Mouse (Mus musculus): ENCODE results near the gene Ddx43. TPM values are rescaled to one million over a fixed set of nuclear protein-coding genes. Genes with fewer than 3 reads are reported as not detected.
"Not testable (repeated sequence)": the region's sequence is repeated elsewhere in the genome, so short reads cannot be mapped to it uniquely, and the experiment has no call there.

The Ddx43 gene
- polyA plus RNA-seq, 1 experiment from 2014 or later, result 0.17 TPM

DNA sequence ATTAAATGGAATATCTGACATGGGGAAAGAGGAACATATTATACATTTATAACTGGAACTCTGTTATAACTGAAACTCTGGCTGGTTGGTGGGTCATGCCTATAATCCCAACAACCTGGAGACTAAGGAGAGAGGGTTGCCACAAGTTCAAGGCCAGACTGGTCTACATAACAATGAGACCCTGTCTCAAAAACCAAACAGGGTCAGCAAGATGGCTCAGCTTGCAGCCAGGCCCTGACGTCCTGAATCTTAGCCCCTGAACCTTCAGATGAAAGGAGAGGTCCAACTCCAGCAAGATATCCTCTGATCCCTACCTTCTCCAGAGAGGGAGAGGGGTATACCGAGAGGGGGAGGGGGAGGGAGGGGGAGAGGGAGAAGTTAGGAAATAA, 35.1 kb upstream of the Ddx43 start:
- H3K36me3 ChIP-seq, result no peaks in the 10 kb centered on the region
- H3K4me2 ChIP-seq, result no peak overlapping the region
- H3K27me3 ChIP-seq, result no peaks in the 10 kb centered on the region
- H3K4me3 ChIP-seq, result no peak overlapping the region
- no peaks in the 10 kb centered on the region for H3K9me3 ChIP-seq
- 35% methylated on average over 2 of the region's 2 CpGs for WGBS
- H3K9ac ChIP-seq, result no peak overlapping the region
- no peak for ATAC-seq (ENCODE audit: borderline replicate concordance, extremely low read depth, low FRiP score, low TSS enrichment)
- H3K4me1 ChIP-seq, result peaks cover 5% of the 10 kb centered on the region; the same call in 1 of the 2 replicates
- no peak overlapping the region for H3K27ac ChIP-seq

DNA sequence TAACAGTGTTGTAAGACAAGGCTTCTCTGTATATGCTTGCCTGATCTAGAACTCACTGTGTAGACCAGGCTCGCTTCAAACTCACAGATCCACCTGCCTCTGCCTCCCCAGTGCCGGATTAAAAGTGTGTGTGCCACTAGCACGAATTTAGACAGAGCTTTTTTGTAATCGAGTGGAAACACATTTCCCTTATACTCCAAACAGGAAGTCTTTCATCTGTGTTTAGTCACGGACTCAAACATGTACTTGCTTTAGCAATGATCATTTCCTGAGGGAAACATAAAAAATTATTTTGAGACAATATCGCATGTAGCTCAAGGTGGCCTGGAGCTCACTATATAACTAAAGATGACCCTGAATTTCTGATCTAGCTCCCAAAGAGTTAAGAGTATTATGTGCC, 32.2 kb upstream of the Ddx43 start:
- WGBS, result 44% methylated on average over 6 of the region's 6 CpGs
- H3K4me1 ChIP-seq, result peaks cover 5% of the 10 kb centered on the region; the same call in 1 of the 2 replicates
- H3K27me3 ChIP-seq, result no peaks in the 10 kb centered on the region
- no peak overlapping the region for H3K9ac ChIP-seq
- H3K9me3 ChIP-seq, result no peaks in the 10 kb centered on the region
- H3K36me3 ChIP-seq, result no peaks in the 10 kb centered on the region
- H3K4me3 ChIP-seq, result no peak overlapping the region
- no peak overlapping the region for H3K4me2 ChIP-seq
- ATAC-seq (ENCODE audit: borderline replicate concordance, extremely low read depth, low FRiP score, low TSS enrichment), result no peak
- no peak overlapping the region for H3K27ac ChIP-seq

DNA sequence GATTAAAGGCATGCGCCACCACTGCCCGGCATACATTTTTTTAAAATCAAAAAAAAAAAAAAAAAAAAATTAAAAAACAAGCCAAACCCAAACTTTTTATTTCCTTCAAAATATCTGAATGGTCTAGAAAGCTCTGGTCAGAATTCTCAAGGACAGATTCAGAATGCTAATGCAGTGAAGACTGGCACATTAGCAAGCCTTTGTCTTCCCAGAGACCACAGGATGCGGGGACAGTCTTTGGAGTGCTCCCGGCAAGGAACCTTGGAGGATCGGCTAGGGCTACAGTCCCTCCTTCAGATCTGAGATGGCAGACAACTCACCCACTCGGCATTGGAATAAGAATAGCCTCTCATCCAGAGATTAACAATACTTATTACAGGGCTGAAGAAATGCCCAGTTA, 30.9 kb upstream of the Ddx43 start:
- ATAC-seq (ENCODE audit: borderline replicate concordance, extremely low read depth, low FRiP score, low TSS enrichment), result no peak
- 93% methylated on average over 6 of the region's 6 CpGs for WGBS

DNA sequence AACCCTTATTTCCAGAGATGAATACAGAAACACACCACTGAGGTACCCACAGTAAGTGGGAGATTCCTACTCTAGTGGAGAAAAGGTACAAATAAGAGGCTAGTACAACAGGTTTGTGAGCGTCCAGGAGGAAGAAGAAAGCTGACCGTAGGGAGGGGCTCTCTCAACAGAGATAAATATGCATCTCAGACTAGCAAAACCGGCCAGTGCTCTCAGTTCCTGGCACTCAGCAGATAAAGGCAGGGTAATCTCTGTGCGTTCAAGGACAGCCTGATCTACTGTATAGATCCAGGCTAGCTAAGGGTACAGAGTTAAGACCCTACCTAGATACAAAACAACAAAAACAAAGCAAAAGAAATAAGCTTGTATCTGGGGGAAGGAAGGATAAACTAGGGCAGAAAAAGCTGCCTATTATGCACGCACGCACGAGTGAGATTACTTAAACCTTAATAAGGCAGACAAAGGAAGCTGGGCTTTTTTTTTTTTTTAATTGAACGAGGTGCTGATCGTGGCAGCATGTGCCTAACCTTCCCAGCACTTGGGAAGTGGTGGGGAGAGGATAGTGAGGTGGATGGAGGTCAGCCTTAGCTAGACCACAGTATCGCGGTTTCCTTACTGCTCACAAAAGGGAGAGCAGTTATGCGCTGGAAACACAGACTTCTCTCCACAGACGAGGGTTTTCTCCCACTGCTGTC, 29.6 kb upstream of the Ddx43 start:
- H3K4me2 ChIP-seq, result no peak overlapping the region
- H3K27me3 ChIP-seq, result no peaks in the 10 kb centered on the region
- no peak overlapping the region for H3K9ac ChIP-seq
- peaks cover 5% of the 10 kb centered on the region; the same call in 1 of the 2 replicates for H3K4me1 ChIP-seq
- no peaks in the 10 kb centered on the region for H3K9me3 ChIP-seq
- ATAC-seq (ENCODE audit: borderline replicate concordance, extremely low read depth, low FRiP score, low TSS enrichment), result no peak
- no peak overlapping the region for H3K27ac ChIP-seq
- H3K4me3 ChIP-seq, result no peak overlapping the region
- WGBS, result 63% methylated on average over 12 of the region's 13 CpGs
- no peaks in the 10 kb centered on the region for H3K36me3 ChIP-seq

More for the DNA sequence above, 30.9 kb upstream of the Ddx43 start:
- Histone ChIP-seq H3K27ac (no peak overlapping the region), H3K4me3 (no peak overlapping the region), H3K4me1 (peaks cover 5% of the 10 kb centered on the region; the same call in 1 of the 2 replicates), H3K27me3 (no peaks in the 10 kb centered on the region), H3K9ac (no peak overlapping the region), H3K36me3 (no peaks in the 10 kb centered on the region), H3K4me2 (no peak overlapping the region), H3K9me3 (no peaks in the 10 kb centered on the region)

DNA sequence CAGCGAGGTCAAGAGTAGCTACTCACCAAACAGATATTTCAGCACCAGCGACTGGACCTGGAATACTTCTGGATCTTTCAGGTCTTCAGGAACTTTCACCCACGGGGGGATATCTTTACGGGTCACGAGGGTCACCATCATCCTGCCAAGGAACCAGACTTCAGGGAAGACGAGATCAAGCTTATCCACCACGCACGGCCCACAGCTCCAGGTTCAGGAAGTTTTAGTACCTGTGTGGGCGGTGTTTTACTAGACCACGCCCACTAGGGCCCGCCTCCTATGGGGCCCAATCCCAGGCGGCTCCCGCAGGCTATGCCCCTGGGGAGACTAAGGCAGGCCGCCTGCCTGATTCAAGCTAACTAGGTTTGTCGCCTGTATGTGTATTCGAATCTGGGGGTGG, 27.6 kb upstream of the Ddx43 start, which contains the start of gene Dppa5a:
TSS of gene Dppa5a (minus strand) at position 219 of the 400 bp plus-strand sequence.
- 85% methylated on average over 16 of the region's 16 CpGs for WGBS
- ATAC-seq (ENCODE audit: borderline replicate concordance, extremely low read depth, low FRiP score, low TSS enrichment), result not testable (repeated sequence)

DNA sequence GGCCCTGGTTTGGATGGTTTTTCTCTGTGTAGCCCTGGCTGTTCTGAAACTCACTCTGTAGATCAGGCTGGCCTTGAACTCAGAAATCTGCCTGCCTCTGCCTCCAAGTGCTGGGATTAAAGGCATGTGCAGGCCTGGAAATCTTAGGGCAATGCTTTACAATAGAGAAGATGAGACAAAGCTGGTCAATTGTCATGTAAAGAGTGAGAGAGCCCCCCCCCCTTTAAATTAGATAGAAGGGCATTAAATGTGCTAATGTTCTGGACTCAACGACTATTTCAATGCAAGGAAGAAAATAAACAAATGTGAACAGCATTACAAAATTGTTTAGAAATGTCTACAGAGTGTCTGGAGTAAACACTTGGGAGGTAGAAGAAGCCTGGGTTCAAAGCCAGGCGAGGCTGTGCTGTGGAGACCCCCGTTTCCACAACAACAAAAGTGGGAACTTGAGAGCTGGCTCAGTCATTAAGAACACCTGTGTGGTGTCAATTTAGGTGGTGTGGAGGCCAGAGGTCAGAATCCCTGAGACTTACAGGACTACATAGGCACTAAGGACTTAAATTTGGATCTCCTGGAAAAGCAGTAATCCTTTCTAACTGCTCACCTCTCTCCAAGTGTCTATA, 26.8 kb upstream of the Ddx43 start:
- ATAC-seq (ENCODE audit: borderline replicate concordance, extremely low read depth, low FRiP score, low TSS enrichment), result no peak
- H3K36me3 ChIP-seq, result no peaks in the 10 kb centered on the region
- H3K27me3 ChIP-seq, result no peaks in the 10 kb centered on the region
- no peaks in the 10 kb centered on the region for H3K4me1 ChIP-seq
- no peaks in the 10 kb centered on the region for H3K9me3 ChIP-seq
- WGBS, result 65% methylated on average over 3 of the region's 3 CpGs
- H3K27ac ChIP-seq, result no peak overlapping the region
- H3K4me2 ChIP-seq, result no peak overlapping the region
- H3K9ac ChIP-seq, result no peak overlapping the region
- no peak overlapping the region for H3K4me3 ChIP-seq

More for the DNA sequence above, 27.6 kb upstream of the Ddx43 start, which contains the start of gene Dppa5a:
- not testable (repeated sequence) for H3K36me3 ChIP-seq, H3K4me3 ChIP-seq, H3K4me2 ChIP-seq, H3K4me1 ChIP-seq, H3K27me3 ChIP-seq, H3K27ac ChIP-seq, H3K9ac ChIP-seq, H3K9me3 ChIP-seq

DNA sequence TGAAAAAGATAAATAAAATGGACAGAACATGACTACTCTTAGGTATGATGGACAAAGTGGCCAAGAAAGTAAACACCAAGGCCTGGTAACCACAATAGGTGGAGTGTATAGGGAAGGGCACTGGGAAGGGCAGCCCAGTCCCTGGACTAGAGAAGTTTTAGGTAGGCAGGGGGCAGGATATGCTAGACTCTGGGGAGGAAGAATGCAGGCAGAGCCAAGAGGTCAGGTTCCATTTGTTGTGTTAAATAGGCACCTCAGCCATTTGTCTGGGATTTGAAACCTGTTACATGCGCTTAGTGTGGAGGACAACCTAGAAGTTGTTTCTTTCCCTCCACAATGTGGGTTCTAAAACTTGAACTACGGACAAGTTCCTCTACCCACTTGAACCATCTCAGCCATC, 26.2 kb upstream of the Ddx43 start:
- Histone ChIP-seq H3K9ac (no peak overlapping the region), H3K36me3 (no peaks in the 10 kb centered on the region), H3K27me3 (no peaks in the 10 kb centered on the region), H3K4me2 (no peak overlapping the region), H3K9me3 (no peaks in the 10 kb centered on the region), H3K4me1 (no peaks in the 10 kb centered on the region), H3K27ac (no peak overlapping the region), H3K4me3 (no peak overlapping the region)
- WGBS, result 89% methylated on average over 2 of the region's 2 CpGs
- no peak for ATAC-seq (ENCODE audit: borderline replicate concordance, extremely low read depth, low FRiP score, low TSS enrichment)

DNA sequence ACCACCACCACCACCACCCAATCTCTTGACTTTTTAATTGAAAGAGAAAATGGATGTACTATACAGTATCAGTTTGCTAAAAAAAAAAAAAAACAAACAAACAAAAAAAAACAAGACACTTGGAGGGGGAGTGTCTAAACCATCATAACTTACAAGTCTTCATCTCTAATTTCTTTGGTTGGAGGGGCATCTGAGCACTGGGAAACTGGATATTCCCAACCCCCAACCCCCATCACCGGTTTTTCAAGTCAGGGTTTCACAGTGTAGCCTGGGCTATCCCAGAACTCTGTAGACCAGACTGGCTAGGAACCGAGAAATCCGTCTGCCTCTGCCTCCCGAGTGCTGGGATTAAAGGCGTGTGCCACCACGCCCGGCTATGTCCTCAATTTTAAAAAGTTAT, 25.8 kb upstream of the Ddx43 start:
- no peak overlapping the region for H3K9ac ChIP-seq
- no peaks in the 10 kb centered on the region for H3K27me3 ChIP-seq
- H3K27ac ChIP-seq, result no peak overlapping the region
- no peaks in the 10 kb centered on the region for H3K36me3 ChIP-seq
- H3K4me1 ChIP-seq, result no peaks in the 10 kb centered on the region
- H3K4me3 ChIP-seq, result no peak overlapping the region
- no peaks in the 10 kb centered on the region for H3K9me3 ChIP-seq
- no peak for ATAC-seq (ENCODE audit: borderline replicate concordance, extremely low read depth, low FRiP score, low TSS enrichment)
- WGBS, result 86% methylated on average over 7 of the region's 7 CpGs
- H3K4me2 ChIP-seq, result no peak overlapping the region

DNA sequence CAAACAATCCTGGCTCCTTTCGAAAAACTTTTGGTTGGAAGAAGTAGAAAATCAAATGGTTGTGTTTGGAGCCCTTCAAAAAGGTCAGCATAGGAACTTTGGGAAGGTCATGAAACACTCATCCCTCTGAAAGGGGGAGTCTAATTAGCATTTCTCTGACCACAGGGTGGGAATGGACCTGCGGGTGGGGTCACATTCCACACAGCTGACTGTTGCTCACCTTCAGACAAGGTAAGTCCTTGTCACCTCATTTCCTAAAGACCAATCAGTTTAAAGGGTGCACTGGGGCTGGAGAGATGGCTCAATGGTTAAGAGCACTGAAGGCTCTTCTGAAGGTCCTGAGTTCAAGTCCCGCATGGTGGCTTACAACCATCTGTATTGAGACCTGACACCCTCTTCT, 24.1 kb upstream of the Ddx43 start:
- Histone ChIP-seq H3K4me1 (no peaks in the 10 kb centered on the region), H3K27ac (no peak overlapping the region), H3K9me3 (no peaks in the 10 kb centered on the region), H3K9ac (no peak overlapping the region), H3K36me3 (no peaks in the 10 kb centered on the region), H3K4me3 (no peak overlapping the region), H3K27me3 (no peaks in the 10 kb centered on the region), H3K4me2 (no peak overlapping the region)
- ATAC-seq (ENCODE audit: borderline replicate concordance, extremely low read depth, low FRiP score, low TSS enrichment), result no peak
- 95% methylated on average over 3 of the region's 3 CpGs for WGBS

DNA sequence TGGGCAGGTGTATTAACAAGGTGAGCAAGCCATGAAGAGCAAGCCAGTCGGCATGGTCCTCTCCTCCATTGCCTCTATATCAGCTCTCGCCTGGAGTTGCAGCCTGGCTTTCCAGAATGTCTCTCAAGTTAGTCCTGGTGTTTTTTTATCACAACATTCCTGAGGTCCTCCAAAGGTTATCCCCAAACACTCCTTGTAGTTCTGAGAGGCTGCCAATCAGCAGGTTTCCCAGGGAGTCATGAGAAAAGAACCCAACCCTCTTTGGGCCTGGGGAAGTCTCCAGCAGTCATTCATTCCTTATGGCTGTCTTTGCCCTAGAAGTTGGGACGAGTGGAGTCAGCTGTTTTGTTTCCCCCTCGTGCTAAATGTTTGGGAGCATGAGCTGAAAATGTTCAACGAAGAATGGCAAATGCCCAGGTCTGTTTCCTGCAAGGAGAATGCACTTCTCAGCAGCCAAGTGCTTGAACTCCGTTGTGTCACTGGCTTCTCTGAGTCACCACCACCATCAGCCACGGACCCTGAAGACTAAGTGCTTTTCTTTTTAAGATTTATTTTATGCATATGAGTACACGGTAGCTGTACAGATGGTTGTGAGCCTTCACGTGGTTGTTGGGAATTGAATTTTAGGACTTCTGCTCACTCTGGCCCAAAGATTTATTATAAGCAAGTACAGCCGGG, 22.6 kb upstream of the Ddx43 start:
- ATAC-seq (ENCODE audit: borderline replicate concordance, extremely low read depth, low FRiP score, low TSS enrichment), result no peak
- H3K9me3 ChIP-seq, result no peaks in the 10 kb centered on the region
- H3K27me3 ChIP-seq, result no peaks in the 10 kb centered on the region
- 64% methylated on average over 10 of the region's 10 CpGs for WGBS
- no peak overlapping the region for H3K9ac ChIP-seq
- no peak overlapping the region for H3K4me2 ChIP-seq
- H3K4me1 ChIP-seq, result peaks cover 5% of the 10 kb centered on the region
- H3K36me3 ChIP-seq, result no peaks in the 10 kb centered on the region
- H3K4me3 ChIP-seq, result no peak overlapping the region
- H3K27ac ChIP-seq, result no peak overlapping the region

DNA sequence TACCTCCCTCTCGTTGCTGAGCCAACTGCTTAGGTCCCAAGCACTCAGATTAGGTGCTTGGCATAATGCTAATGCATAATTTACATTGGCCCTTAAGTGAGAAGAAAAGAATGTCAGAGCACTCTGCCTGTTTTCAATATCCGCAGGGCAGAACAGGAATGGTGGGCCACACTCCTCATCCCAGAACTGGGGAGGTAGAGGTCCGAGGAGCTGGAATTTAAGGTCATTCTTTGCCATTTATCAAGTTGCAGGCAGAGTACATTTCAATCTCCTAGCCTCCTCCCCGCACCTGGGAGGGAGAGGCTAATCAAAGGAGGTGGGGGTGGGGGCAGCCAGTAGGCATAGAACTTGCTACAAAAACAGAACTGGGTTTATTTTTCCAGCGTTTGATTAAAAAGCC, 21.2 kb upstream of the Ddx43 start:
- ATAC-seq (ENCODE audit: borderline replicate concordance, extremely low read depth, low FRiP score, low TSS enrichment), result no peak
- H3K27ac ChIP-seq, result no peak overlapping the region
- H3K4me2 ChIP-seq, result no peak overlapping the region
- H3K9me3 ChIP-seq, result no peaks in the 10 kb centered on the region
- WGBS, result 30% methylated on average over 5 of the region's 5 CpGs
- no peaks in the 10 kb centered on the region for H3K36me3 ChIP-seq
- H3K4me1 ChIP-seq, result peaks cover 12% of the 10 kb centered on the region
- H3K9ac ChIP-seq, result no peak overlapping the region
- H3K4me3 ChIP-seq, result no peak overlapping the region
- H3K27me3 ChIP-seq, result peaks cover 2% of the 10 kb centered on the region; the same call in 1 of the 2 replicates

DNA sequence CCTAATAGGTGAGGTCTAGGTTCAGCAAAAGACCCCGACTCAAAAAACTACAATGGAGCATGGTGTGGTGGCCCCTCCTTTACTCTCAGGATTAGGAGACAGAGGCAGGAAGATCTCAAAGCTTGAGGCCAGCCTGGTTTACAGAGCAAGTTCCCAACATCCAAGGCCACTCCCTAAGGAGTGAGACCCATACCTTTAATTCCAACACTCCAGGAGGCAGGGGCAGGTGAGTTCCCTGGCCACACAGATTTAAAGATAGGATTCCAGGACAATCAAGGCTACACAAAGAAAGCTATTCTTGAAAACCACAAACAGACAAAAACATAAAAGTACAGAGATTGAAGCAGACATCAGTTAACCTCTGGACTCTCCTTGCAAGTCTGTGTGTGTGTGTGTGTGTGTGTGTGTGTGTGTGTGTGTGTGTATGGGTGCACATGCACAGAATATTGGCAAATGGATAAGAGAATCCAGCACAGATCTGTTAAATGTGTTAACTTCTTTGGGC, 20.6 kb upstream of the Ddx43 start:
- Histone ChIP-seq H3K9ac (no peak overlapping the region), H3K9me3 (no peaks in the 10 kb centered on the region), H3K36me3 (no peaks in the 10 kb centered on the region), H3K27ac (no peak overlapping the region), H3K4me2 (no peak overlapping the region), H3K4me1 (peaks cover 12% of the 10 kb centered on the region), H3K4me3 (no peak overlapping the region), H3K27me3 (peaks cover 5% of the 10 kb centered on the region; the same call in 1 of the 2 replicates)
- whole genome bisulfite sequencing, result 90% methylated on average over 1 of the region's 1 CpGs
- ATAC-seq (ENCODE audit: borderline replicate concordance, extremely low read depth, low FRiP score, low TSS enrichment), result no peak
